ENCODE assay signal across 8 mouse cellular contexts in the genomic region with DNA sequence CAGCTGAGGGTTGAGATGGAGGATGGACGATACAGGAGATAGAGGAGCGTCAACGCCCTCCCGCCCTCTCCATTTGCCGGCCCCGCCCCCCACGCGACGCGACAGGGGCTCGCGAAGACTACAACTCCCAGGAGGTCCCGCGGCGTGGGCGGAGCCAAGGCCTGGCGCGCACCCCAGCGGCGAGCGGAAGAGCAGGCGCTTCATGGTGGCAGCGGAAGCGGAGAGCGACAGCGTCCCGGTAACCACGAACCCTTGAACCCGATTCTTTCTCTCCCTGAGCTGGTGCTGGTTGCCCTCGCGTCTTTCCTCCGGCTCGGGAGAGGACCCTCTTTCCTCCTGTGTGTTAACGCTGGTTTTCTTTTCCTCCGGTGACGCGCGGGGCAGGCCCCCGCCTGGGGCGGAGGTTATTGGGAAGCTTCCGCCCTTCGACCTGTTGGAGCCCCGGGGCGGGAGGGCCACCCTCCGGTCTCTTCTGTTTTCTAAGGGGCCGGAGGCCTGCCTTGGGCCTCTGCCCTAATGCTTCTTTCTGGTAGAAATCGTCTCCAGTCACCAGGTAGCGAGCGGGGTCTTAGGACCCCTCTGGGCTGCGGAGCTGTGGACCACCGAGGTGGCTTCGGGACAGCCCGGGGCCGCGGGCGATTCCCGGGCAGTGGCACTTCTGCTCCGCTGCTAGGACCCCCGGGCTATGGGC. TPM values are rescaled to one million over a fixed set of nuclear protein-coding genes. Genes with fewer than 3 reads are reported as not detected.
DNase-seq lines count a peak whose midpoint lies in the region; ATAC-seq and TF ChIP-seq lines count a peak whose summit lies in the region.

A gene (plus strand): TSS at position 140 of the 691 bp plus-strand sequence.

- peak; percentile 58; the same call in 1 of the 2 replicates for TF ChIP-seq EP300 in heart, adult 2 months (IDR thresholded peaks at IDR 0.05; ENCODE audit: insufficient read depth, low read depth, low read length)

- peak; percentile 87 for TF ChIP-seq POLR2A in heart, adult 2 months (IDR thresholded peaks at IDR 0.05; ENCODE audit: insufficient read depth, low read depth, low read length)

- peak within 1 kb of the TSS; percentile 80 for H3K4me3 ChIP-seq in embryonic facial prominence, embryonic 13.5 days
- H3K4me3 ChIP-seq in heart, adult 2 months = peak within 1 kb of the TSS; percentile 99
- peak within 1 kb of the TSS; percentile 71 for H3K4me3 ChIP-seq in limb, embryonic 13.5 days
- peak within 1 kb of the TSS; percentile 68 for H3K4me3 ChIP-seq in midbrain, embryonic 16.5 days (ENCODE audit: low read depth, low read length)

- intact Hi-C loops in heart, adult 2 months (cut with DNase I) = loop anchor here (5.0 to 10.0 kb wide), 2 partner anchors 144 to 714 kb away; a partner anchor contains a TSS

- 0 out of 2 replicates have a peak, but pooled peaks cover 3% of the 10 kb centered on the region for H3K79me2 ChIP-seq in heart, adult 2 months (replicated peaks; ENCODE audit: control insufficient read depth, insufficient read depth, low read length)

- peak within 1 kb of the TSS; percentile 72 for H3K27ac ChIP-seq in embryonic facial prominence, embryonic 13.5 days
- H3K27ac ChIP-seq in heart, adult 2 months = peak within 1 kb of the TSS; percentile 94
- 0 out of 2 replicates have a peak within 1 kb of the TSS, but pooled peaks have one; percentile 7 for H3K27ac ChIP-seq in limb, embryonic 13.5 days
- peak within 1 kb of the TSS; percentile 82 for H3K27ac ChIP-seq in midbrain, embryonic 16.5 days (ENCODE audit: low read length)

- H3K9ac ChIP-seq in embryonic facial prominence, embryonic 13.5 days = peak within 1 kb of the TSS; percentile 87
- H3K9ac ChIP-seq in heart, adult 2 months (ENCODE audit: low read depth, low read length) = peak within 1 kb of the TSS; percentile 77
- peak within 1 kb of the TSS; percentile 79 for H3K9ac ChIP-seq in limb, embryonic 13.5 days
- peak within 1 kb of the TSS; percentile 85 for H3K9ac ChIP-seq in midbrain, embryonic 16.5 days (ENCODE audit: low read depth, low read length)

- no peaks in the 10 kb centered on the region for H3K9me3 ChIP-seq in embryonic facial prominence, embryonic 13.5 days
- H3K9me3 ChIP-seq in limb, embryonic 13.5 days = no peaks in the 10 kb centered on the region
- no peaks in the 10 kb centered on the region for H3K9me3 ChIP-seq in midbrain, embryonic 16.5 days (replicated peaks; ENCODE audit: control insufficient read depth, low read length, poor library complexity, severe bottlenecking)

- peak within 1 kb of the TSS; percentile 77 for H3K4me2 ChIP-seq in embryonic facial prominence, embryonic 13.5 days
- H3K4me2 ChIP-seq in limb, embryonic 13.5 days (replicated peaks) = peak within 1 kb of the TSS; percentile 68
- H3K4me2 ChIP-seq in midbrain, embryonic 16.5 days (ENCODE audit: low read length) = peak within 1 kb of the TSS; percentile 90

- ATAC-seq in embryonic facial prominence, embryonic 13.5 days (ENCODE audit: insufficient number of reproducible peaks, insufficient read depth, low FRiP score, low TSS enrichment, low read depth) = peak; percentile 94
- ATAC-seq in limb, embryonic 13.5 days (ENCODE audit: low FRiP score, low read depth) = peak; percentile 96
- peak; percentile 96 for ATAC-seq in midbrain, embryonic 16.5 days

- no peaks in the 10 kb centered on the region for H3K27me3 ChIP-seq in embryonic facial prominence, embryonic 13.5 days
- H3K27me3 ChIP-seq in heart, adult 2 months (ENCODE audit: control insufficient read depth, insufficient read depth, low read length) = no peaks in the 10 kb centered on the region
- H3K27me3 ChIP-seq in limb, embryonic 13.5 days = no peaks in the 10 kb centered on the region
- no peaks in the 10 kb centered on the region for H3K27me3 ChIP-seq in midbrain, embryonic 16.5 days (ENCODE audit: control insufficient read depth, insufficient read depth, low read depth, low read length)

- peak; percentile 79 for TF ChIP-seq CTCF in heart, adult 2 months (IDR thresholded peaks at IDR 0.05)

- WGBS in embryonic facial prominence, embryonic 13.5 days = under 1% methylated on average over 57 of the region's 59 CpGs
- WGBS in heart, adult 2 months = under 1% methylated on average over 59 of the region's 59 CpGs
- under 1% methylated on average over 57 of the region's 59 CpGs for WGBS in limb, embryonic 13.5 days
- WGBS in midbrain, embryonic 16.5 days = under 1% methylated on average over 59 of the region's 59 CpGs

- H3K4me1 ChIP-seq in embryonic facial prominence, embryonic 13.5 days = peaks cover 13% of the 10 kb centered on the region
- H3K4me1 ChIP-seq in heart, adult 2 months (ENCODE audit: control insufficient read depth, insufficient read depth, low read length) = peaks cover 3% of the 10 kb centered on the region
- H3K4me1 ChIP-seq in limb, embryonic 13.5 days = peaks cover 15% of the 10 kb centered on the region
- H3K4me1 ChIP-seq in midbrain, embryonic 16.5 days (ENCODE audit: control insufficient read depth, insufficient read depth, low read length) = peaks cover 12% of the 10 kb centered on the region

- peak; percentile 96 for DNase-seq in 3134 (ENCODE audit: extremely low read depth, insufficient read length, low spot score)
- DNase-seq in adrenal gland, postnatal 36 days = peak; percentile 98 to 99
- peak; percentile 97 to 99 for DNase-seq in heart, adult 2 months
- peak; percentile 94 to 95 for DNase-seq in kidney, adult 8-10 months
- peak; percentile 97 to 99 for DNase-seq in spleen, postnatal 10 days (ENCODE audit: low spot score in 2 of 2)

- no peaks in the 10 kb centered on the region for H3K36me3 ChIP-seq in embryonic facial prominence, embryonic 13.5 days
- peaks cover 3% of the 10 kb centered on the region; the same call in 1 of the 2 replicates for H3K36me3 ChIP-seq in heart, adult 2 months (ENCODE audit: control insufficient read depth, insufficient read depth, low read length)
- no peaks in the 10 kb centered on the region for H3K36me3 ChIP-seq in limb, embryonic 13.5 days
- no peaks in the 10 kb centered on the region for H3K36me3 ChIP-seq in midbrain, embryonic 16.5 days (ENCODE audit: control insufficient read depth, insufficient read depth, low read length)

RNA-seq across cellular contexts. Expression of the gene that starts here (rescaled TPM):
- total RNA-seq in adrenal gland, postnatal 36 days (2021) = 10 to 100 TPM; 25.8 to 32.0 TPM
- polyA plus RNA-seq in embryonic facial prominence, embryonic 13.5 days (2015; fragmentation: Nextera tagmentation; extraction: Ambion mirVana) = 24.5 and 25.3 TPM in 2 replicates
- total RNA-seq in heart, adult 2 months (2021) = 10 to 100 TPM; 28.2 to 28.7 TPM
- 2.7 and 5.1 TPM in 2 replicates for polyA plus RNA-seq in heart, adult 2 months (2012; rRNA removed)
- 23.0 and 25.6 TPM in 2 replicates for polyA plus RNA-seq in limb, embryonic 13.5 days (2015; fragmentation: Nextera tagmentation; extraction: Ambion mirVana)
- 13.7 and 17.4 TPM in 2 replicates for polyA plus RNA-seq in midbrain, embryonic 16.5 days (2015; fragmentation: Nextera tagmentation; extraction: Ambion mirVana)

Comparison
In these comparisons a context has a peak if more than half of its experiments do, and no peak if none do; other contexts are left out.
1. Peak in every context shown above with its lines: DNase-seq, ATAC-seq, H3K4me3 ChIP-seq and H3K27ac ChIP-seq.
2. H3K27ac ChIP-seq: peak in every context shown above with its lines; median percentile 94 in heart, adult 2 months; 82 in midbrain, embryonic 16.5 days; 72 in embryonic facial prominence, embryonic 13.5 days; 7 in limb, embryonic 13.5 days.